Mouse (Mus musculus) cerebellum, adult 9-11 months (tissue): ENCODE measurements at regions not wholly inside any gene's neighbourhood (a gene's known extent, or its start where the extent isn't known, plus 50 kb on each side); places are given as distances from the start of the nearest gene placed in this dataset.

Source experiments
- DNase-seq: peaks from one replicate; pipeline ENCODE4 v3.0.0; 2022

DNA sequence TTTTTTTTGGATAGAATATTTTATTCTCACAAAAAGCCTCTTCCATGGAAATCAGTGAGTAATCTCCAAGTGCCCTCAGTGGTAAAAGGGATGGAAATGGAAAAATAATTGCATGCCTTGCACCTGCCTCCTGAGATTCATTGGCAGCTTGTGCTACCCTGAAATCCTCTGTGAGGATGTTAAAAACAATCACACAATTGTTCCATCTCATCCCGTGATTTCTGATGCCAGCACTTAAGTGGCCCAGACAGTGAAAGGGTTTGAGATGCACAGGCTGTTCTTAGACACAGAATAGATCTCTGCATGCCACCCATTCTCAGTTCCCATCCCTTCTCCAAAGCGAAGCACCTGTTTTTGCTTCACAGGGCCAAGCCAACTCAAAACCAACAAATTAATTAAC is 398.9 kb upstream of the Cd180 start:
- no peak for DNase-seq

DNA sequence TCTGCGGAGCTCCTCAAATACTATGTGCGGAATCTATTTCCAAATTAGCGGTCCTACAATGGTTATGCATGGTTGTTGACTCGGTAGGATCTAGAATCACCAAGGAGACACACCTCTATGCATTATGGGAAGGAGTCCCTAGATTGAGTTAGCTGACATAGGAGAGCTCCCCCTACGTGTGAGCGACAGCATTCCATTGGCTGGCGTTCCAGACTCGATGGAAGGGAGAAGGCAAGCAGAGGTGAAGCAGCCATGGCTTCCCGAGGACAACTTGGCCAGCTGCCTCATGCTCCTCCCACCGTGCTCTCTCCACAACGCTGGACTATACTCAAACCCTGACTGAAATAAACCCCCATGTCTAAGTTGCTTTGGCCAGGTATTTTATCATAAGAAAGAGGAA is 398.3 kb upstream of the Cd180 start:
- no peak for DNase-seq

DNA sequence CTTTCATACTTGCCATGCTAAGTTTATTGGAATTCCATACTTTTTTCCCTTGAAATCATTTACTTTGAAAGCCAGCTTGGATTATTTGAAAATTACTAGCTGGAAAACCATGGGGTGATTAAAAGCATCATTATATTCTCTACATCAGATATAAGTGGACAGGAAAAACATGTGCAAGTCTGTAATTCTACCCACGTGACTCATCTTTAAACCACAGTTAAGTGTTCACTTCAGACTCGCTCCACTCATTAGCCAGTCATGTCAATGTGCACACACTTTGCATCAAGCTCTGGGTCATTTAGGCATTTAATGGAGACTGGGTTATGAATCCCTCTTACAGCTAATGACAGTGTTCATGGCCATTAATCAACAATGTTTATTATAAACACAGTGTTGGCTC is 385.4 kb upstream of the Cd180 start:
- DNase-seq, result no peak

DNA sequence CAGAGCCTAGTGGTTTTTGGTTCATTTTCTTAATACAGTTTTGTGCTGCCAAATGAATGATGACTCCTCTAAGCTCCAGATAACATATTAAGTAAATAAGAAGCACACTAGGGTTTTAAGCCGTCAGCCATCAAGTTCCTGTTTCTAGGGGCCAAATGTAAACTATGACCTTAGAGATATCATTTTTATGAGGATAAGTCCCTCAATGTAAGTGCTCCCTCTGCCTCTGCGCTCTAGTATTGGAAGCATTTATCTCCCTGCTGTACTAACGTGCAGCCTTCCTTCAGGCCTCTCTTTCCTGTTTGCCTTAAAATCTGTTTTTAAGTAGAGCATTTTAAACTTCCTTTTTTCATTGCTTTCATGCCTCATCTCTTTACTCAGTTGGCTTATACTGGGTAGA is 381.3 kb upstream of the Cd180 start:
- no peak for DNase-seq

DNA sequence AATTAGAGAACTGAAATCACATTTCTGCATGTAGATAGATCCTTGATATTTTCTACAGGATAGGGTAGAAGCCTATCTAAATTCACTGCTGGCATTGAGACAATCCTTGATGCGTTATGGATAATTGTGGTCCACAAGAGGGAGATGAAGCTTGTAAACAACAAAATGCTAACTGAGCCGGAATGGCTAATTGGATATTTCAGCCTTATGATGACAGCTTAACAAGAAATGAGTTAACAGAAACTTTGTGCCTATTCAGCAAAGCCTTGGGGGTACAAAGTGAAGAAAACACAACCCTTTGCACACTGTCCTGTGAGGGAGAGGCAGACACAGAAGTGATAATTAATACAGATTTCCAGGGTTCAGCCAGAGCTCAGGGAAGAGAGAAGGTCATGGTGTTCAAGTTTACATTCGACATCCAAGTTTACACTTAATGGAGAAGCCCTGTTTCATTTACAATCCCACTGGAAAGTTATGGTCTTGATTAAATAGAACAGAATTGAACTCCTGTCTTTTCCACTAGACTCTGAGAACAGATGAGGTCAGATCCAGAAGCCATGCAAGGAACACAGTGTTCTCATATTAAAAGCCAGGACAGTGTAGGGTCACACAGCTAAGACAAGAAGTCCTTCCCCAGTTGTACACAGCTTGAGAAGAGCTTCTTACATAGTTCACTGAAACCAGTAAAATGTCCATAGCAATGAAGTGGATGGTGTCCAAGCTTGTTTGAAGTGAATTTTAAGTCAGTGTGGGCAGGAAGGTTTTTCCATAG is 377.3 kb upstream of the Cd180 start:
- DNase-seq, result no peak

DNA sequence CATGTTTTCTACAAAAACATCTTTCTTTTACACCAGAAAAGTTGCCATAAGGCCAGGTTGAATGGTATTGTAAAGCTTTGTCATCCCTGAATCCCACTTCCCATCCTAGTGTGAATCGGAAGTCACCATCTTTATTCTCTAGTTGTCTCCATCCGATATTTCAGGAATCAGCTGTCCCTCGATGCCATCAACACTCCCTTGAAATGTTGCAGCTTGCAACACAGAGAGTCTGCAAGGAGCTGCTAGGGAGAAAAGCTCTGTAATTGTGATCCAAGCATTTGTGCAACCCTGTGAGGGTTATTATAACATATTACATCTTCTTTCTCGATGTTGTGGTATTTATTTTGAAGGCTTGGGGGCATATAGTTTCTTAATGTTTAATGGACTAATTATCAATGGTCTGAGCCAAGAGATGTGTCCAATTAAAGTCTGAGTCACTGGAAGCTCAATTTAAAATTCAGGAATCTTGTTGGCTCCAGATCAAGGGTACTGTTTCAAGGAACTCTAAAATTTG is 374.4 kb upstream of the Cd180 start:
- DNase-seq, result no peak

DNA sequence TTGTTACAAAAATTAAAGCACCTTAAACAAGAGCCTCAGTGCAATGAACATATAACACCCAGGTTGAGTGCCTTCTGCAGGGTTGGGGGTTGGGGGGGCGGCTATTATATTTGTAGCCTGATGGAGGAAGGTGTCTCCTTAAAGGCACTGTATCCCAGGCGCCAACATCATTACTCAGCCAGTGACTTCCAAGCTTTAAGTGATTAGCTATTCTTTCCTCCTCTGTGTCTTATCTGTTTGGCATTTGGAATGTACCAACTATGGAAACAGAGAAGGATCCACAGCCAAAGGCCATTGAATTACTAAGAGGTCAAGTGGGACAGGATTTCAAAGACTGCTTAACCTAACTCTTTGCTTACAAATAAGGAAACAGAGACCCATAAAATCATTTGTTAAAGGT is 373.9 kb upstream of the Cd180 start:
- DNase-seq, result no peak

DNA sequence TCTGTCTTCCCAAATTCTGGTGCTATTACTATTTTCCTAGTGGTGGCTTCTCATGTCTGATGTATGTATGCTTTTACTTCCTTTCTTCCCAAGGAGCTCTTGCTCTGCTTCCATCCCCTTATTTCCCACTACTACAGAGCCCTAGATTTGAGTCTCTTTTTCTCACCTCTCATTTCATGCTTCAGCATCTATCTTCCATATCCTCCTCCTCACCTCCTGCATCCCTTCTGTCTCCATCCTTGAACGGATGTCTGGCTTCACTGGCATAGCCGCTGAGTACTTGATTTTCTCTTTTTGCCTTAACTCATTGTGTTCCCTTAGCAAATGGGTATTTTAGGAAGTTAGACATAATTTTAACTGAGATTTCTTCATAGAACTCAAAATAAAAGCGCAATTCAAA is 369.5 kb upstream of the Cd180 start:
- DNase-seq, result no peak

DNA sequence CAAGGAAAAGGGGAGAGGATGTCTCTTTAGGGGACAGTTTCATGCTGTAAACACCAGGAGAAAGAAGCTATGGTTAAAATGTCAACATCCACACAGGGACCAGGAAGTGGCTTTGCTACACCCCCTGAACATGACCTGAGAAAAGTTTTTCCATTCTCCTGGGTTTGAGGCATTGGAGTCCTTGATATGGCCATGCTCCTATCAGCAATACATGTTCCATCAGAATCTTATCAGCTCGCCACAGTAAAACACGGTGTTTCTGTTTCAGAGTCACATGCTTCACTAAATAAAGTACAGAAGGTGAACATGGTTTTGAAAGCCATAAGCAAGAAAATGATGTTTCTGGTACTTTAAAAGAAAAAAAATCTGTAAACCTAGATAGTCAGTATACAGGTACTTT is 367.4 kb upstream of the Cd180 start:
- DNase-seq, result no peak

DNA sequence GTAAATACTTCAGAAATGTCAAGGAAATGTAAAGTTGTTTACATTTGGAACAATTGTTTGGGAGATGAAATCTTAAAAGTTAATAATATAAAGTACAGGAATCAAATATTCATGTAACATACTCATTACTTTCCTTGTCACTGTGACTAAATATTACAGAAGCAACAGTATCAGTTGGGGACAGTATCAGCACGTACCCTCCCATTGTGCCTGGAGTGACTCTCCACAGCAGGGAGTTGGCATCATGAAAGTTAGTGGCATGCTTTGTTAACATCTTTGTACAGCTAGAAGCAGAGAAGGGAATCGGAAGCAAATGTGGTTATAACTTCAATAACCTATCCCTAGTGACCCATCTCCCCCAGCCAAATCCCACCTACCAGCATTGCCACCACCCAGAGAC is 366.8 kb upstream of the Cd180 start:
- DNase-seq, result no peak

DNA sequence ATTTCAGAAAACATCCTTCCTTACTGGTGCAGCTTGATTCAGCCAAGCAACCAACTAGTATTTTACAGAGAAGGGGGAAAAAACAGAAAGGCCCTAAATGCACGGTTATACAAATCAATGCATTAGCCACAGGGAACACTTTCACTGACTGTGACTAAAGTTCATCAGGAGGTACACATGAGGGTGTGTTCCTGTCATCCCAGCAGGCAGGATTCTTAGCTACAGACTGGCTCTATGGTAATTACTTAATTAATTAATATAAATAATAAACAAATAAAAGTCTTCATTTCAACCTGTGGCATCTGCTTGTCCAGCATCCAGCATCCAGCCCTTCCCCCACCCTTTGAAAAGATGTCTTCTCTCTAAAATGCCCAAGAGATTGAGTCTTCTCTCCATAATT is 359.7 kb upstream of the Cd180 start:
- no peak for DNase-seq

DNA sequence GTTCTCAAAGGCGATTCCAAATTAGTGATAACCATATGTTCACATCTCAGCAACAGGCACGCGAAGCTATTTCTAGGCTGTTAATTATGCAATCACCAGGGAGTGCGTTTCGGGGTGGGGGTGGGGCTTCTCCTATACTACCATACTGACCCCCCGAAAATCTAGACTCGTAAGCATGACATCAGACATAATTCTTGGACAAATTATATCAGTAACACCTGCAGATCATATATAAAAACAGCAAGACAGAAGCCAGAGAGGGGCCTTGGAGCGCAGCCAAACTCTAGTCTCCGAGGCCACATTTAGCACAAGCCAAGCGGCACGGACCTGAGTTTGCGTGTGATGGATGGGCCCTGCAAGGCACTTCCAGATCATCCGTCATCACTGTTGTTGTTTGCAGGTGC is 359.2 kb upstream of the Cd180 start:
- DNase-seq, result peak; percentile 47

DNA sequence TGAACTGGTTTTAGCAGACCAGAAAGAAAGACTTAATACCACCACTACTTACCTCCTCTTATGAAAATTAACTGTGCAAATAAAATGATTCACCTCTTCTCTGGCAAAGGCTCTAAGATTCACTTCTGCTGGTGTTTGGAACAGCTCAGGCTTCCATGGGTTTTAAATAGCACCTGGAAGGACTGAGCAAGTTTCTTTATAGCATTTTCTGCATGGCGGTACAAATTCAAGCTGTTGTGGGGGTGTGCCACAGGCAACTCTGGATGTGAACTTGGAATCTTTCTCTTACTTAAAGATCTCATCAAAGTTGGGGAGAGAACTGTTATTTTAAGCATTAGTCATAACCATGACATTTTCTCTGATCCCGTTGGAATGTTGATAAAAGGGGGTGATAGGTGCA is 350.1 kb upstream of the Cd180 start:
- no peak for DNase-seq

DNA sequence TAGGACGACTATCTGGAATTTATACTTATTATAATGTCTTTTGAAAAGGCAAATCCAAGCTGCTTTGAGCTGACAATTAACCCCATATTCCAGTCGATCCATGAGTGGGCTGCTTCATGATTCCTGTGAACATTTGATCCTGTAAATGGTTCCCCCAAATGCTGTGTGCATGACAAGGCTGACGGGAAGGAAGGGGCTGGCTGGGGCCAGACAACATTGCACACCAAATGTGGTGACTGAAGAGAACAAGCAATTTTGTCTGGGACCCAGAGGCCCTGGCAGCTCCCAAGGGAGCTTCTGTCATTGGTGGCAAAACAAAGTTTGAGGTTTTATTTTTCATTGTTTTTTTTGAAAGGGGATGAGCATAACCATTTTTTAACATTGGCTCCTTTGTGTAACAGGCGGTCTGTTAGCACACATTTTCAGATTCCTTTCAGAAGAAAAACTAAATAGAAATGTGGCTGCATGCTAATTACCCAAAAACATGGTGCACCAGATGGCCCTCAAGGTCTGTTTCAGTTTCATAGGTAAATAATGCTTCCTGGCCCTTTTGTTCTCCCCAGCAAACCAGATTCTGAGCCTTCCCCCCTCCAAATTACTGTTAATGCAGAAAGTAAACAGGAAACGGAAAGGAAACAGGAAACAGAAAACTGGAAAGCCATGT is 348.6 kb upstream of the Cd180 start:
- DNase-seq, result peak; percentile 7

DNA sequence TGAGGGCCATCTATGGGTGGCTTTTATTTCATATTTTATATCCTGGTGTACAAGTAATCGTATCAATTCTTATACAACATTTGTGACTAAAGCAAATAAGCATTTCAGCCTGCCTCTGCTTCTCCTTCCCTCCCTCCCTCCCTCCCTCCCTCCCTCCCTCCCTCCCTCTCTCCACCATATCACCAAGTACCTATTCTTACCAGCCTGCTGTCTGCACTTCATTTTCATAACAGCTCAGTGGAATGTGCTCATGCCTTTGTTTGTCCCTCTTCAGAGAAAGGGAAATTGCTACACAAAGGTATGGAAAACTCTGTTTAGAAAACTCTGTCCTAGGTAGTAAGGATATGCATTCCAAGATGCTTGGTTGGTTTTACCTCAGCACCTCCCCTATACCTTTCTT is 343.9 kb upstream of the Cd180 start:
- no peak for DNase-seq

DNA sequence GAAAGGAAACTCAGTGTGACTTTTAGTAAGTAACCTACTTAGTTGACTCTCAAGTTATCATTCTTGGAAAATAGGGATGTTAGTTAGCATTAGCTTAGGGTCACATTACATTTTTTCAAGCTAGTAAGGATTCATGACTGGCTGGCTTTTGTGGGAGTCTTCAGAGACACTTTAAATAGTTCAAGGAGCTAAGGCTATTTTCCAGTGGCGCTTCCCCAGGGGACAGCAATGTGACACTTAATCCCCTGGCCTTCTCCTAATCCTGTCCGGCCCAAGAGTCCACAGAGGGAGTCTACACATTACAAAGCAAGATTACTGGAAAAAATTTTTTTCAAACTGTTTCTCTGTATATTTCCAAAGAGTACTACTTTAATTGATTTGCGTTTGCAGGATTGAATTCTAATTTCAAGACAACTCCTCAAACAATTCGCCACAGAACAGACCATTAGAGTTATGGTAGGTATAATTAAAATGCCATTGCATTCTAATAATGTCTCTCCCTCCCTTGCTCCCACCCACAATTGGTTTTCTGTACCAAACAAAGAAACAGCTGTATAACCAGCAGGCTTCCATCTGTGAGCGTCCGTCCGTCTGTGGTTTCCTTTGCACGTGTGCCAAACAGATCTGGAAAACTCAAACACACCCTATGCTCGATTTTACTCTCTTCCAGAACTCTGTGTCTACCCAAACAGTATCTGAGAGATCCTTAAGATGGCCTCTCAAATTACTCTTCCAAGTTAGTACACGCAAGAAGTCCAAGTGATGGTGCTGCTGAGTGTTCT is 341.1 kb upstream of the Cd180 start:
- DNase-seq, result no peak

DNA sequence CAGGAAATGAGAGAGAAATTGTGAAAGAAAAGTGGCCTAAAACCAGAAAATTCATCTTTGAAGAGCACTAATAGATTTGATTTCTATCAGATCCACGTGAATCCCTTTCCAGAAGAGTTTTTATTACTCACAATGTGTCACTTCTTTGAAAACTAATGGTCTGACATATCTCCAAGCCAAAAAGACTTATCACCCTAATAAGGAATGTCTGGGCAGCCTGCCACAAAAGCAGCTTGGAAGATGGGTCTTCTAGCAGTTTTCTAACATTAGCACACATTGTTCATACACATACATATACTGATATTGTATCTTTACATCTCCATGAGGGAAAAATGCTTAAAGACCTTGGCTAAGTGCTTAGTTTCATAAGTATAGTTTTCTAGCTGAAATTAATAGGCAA is 337.8 kb upstream of the Cd180 start:
- DNase-seq, result no peak

DNA sequence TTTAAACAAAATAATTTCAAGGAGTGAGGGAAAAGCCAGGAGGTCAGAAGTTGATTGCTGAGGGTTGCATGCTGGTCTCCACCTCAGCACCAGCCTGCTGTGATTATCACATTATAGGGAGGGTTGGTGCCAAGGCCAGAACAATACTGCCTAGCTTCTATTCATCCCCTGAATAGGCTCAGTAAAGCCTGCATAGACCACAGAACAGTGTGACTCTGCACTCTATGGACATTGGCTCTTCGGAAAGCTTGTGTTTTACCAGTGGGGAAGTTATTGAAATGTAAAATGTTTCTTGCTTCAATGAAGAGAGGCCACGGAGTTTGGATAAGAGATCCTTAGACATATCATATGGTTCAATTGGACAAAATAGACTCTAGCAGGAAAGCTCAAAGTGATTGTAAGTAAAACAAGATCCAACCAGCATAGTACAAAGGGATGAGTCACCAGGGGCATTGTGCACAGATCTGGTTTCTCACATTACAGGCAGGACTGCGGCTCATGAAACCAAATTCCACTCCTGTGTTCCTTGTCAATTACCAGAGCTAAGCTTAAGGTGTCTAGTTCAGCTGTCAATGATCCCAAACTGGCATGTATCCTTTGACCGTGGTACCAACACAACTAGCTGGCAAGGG is 320.8 kb upstream of the Cd180 start:
- DNase-seq, result no peak

DNA sequence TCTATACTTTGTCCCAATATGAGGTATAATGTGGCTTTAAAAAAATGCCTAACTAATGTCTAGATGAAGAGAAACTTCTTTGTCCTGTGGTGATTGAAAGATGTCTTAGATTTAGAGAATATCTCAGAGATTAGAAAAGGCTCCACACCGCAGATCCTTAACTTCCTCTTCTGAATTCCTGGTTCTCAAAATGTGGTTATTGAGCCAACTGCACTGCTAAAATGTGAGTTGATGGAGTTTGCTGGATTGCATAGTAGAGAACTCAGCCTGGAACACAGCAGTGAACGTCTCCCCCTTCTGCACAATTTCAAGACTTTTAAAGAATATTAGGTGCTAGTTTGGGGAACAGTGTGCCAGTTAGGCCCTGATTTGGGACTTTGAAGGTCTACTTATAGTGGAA is 312.7 kb upstream of the Cd180 start:
- DNase-seq, result no peak

DNA sequence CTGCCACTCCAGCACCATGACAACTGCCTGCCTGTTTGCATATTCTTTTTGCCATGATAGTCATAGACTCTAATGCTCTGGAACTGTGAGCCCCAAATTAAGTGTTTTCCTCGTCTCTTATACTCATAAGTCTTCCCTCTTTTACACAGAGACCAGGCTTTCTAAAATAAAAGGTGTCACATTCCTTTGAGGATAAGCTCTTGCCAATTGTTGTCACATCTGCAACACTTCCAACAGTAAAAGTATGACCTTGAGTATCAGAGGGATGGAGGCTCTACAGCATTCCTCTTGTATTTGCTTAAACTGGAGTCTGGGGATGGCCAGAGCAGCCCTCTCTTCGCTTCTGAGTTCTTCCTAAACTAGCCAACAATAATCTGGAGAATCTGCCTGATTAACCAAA is 301.4 kb upstream of the Cd180 start:
- DNase-seq, result no peak

DNA sequence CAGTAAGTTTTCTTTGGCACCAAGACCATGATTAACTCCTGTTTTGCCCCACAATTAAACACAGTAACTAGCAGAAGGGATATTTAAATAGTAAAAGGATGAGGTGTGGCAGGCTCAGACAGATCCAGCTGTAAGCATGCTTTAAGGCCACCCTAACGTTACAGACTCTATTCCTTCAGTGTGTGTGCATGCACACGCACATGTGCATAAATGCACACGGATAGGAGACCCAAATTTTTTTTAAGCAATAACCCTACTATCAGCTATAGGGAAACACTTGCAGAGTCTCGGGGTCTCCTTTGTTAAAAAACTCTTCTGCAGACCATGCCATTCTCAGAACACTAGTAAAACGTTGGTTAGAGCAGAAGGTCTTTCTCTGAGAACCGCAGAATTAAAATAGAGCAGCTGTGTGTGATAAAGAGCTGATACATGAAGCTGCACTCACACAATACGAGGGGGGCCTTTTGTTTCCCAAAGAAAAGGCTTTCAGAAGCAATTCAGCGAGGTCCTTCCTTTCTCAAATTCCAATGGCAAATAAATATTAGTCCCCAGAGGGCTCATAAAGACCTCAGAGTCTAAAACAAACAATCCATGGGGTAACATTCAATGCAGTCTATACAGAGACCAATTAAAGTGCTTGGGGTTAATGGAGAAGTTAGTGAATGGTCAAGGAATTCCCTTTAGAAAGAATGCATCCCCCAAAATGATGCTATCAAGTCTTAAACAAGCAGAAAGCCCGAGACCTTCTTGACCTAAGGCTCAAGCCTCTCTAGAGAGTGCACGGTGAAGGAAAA is 300.3 kb upstream of the Cd180 start:
- DNase-seq, result no peak

DNA sequence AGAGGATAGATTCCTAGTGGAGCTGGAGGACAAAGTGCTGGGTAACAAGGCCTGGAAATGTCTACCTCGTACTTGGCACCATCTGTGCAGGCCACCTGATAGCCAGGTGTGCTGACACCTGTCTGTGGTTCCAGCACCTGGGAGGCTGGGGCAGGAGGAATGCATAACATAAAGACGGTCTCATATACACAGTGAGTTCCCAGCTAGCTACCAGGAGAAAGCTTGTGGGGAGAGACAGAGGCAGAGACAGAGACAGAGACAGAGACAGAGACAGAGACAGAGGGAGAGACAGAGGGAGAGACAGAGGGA is 299.7 kb upstream of the Cd180 start:
- no peak for DNase-seq

DNA sequence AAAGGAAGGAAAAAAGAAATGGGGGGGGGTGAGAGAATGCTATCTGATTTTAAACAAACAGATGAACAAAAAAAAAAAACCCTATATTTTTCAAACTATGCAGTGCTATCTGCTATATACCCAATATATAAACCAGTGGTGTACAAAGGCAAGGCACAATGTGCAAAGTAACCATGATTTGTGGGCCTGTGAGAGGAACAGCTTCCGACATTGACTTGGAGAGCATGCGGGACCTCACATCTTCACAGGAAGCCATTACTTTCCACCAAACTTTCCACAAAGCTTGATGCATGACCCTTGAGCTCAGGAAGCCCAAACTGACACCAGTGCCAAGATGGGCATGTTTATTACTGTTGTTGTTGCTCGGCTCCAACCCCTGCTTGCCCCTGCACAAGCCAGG is 299.3 kb upstream of the Cd180 start:
- DNase-seq, result no peak
